Mouse (Mus musculus): ENCODE results near the gene Nt5c2. TPM values are rescaled to one million over a fixed set of nuclear protein-coding genes. Genes with fewer than 3 reads are reported as not detected.
A peak's percentile ranks its signal among the peaks of the same experiment; 100 is the strongest.

The Nt5c2 gene
- polyA plus RNA-seq, 2 experiments: 32.9 to 67.1 TPM

DNA sequence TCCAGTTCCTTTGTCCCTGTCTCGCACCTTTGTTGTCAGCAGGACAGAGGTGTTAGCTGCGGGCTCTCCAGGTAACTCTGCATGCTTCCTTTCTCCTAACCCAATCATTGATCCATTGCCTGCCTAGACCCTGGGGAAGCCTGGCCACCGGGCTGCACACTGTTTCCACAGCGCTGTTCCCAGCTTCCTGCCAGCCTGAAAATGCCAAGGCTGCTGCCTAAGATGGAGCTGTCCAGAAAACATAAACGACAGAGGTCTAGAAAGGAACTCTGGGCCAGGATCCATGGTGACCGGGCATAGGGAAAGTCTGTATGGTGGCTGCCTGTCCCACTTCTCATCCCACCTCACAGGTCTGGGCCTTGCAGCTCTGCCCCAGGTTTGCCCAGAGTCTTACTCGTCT, 143.3 kb downstream of the Nt5c2 start:
- 73% methylated on average over 7 of the region's 7 CpGs for WGBS
- ATAC-seq (ENCODE audit: low FRiP score, low read depth): no peak
- Histone ChIP-seq H3K4me3 (replicated peaks; ENCODE audit: low read length) (no peak overlapping the region), H3K4me2 (replicated peaks; ENCODE audit: low read depth, low read length, severe bottlenecking) (no peak overlapping the region), H3K4me1 (ENCODE audit: control insufficient read depth, insufficient read depth, low read length) (no peaks in the 10 kb centered on the region), H3K9me3 (ENCODE audit: control insufficient read depth, low read length) (no peaks in the 10 kb centered on the region), H3K27me3 (ENCODE audit: control insufficient read depth, insufficient read depth, low read length) (no peaks in the 10 kb centered on the region), H3K27ac (replicated peaks; ENCODE audit: low read depth, low read length) (no peak overlapping the region), H3K9ac (ENCODE audit: low read depth, low read length, severe bottlenecking) (no peak overlapping the region), H3K36me3 (ENCODE audit: control insufficient read depth, insufficient read depth, low read length) (no peaks in the 10 kb centered on the region)
- no peak for DNase-seq (ENCODE audit: low spot score)
- no peak for TF ChIP-seq POLR2A (IDR thresholded peaks at IDR 0.05; ENCODE audit: borderline replicate concordance, extremely low read depth, insufficient read depth, insufficient read length)

DNA sequence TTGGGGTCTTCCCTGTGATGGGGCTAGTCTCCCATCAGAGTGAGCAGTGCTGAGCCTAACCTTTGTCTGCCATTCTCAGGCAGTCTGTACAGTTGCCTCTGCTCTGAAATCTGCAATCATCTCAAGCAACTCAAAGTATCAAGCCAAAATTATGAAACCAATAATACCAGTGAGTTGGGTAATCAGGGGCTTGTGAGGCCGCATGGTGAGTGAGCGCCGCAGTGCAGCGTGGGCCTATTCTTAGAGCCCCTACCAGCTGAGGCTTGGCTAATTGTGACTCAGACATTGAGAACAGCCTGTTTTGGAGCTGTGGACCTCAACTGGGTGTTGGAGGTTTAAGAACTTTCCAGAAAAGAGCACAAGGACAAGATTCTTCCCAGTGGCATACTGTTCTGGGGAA, 143.9 kb downstream of the Nt5c2 start:
- DNase-seq (ENCODE audit: low spot score) (no peak), ATAC-seq (ENCODE audit: low FRiP score, low read depth) (no peak)
- no peaks in the 10 kb centered on the region for H3K9me3 ChIP-seq (ENCODE audit: control insufficient read depth, low read length)
- no peaks in the 10 kb centered on the region for H3K36me3 ChIP-seq (ENCODE audit: control insufficient read depth, insufficient read depth, low read length)
- no peak for TF ChIP-seq POLR2A (IDR thresholded peaks at IDR 0.05; ENCODE audit: borderline replicate concordance, extremely low read depth, insufficient read depth, insufficient read length)
- no peaks in the 10 kb centered on the region for H3K27me3 ChIP-seq (ENCODE audit: control insufficient read depth, insufficient read depth, low read length)
- H3K4me3 ChIP-seq (replicated peaks; ENCODE audit: low read length): no peak overlapping the region
- no peak overlapping the region for H3K9ac ChIP-seq (ENCODE audit: low read depth, low read length, severe bottlenecking)
- H3K4me1 ChIP-seq (ENCODE audit: control insufficient read depth, insufficient read depth, low read length): no peaks in the 10 kb centered on the region
- 95% methylated on average over 4 of the region's 4 CpGs for WGBS
- no peak overlapping the region for H3K27ac ChIP-seq (replicated peaks; ENCODE audit: low read depth, low read length)
- no peak overlapping the region for H3K4me2 ChIP-seq (replicated peaks; ENCODE audit: low read depth, low read length, severe bottlenecking)

DNA sequence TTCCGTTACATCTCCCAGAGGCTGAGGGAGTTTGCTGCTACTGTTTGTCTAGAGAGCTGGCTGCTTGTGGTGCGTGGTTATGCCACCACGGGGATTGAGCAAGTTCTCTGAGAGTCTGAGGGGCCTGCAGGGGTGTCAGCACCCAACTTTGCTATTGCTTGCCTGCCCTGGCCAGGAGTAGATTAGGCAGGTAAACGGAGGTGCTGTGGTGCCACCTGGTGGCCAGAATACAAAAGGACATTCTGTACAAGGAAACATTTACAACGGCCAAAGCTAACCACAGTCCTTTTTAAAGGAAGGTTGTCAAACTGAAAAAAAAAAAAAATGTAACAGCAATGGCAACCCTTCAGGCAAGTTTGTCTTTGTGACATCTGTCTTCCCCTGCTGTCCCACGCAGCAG, 145.4 kb downstream of the Nt5c2 start:
- DNase-seq (ENCODE audit: low spot score) (peak; percentile 72), ATAC-seq (ENCODE audit: low FRiP score, low read depth) (peak; percentile 77; the same call in 1 of the 2 replicates)
- Histone ChIP-seq H3K4me3 (replicated peaks; ENCODE audit: low read length) (no peak overlapping the region), H3K27ac (replicated peaks; ENCODE audit: low read depth, low read length) (no peak overlapping the region), H3K9ac (ENCODE audit: low read depth, low read length, severe bottlenecking) (no peak overlapping the region), H3K27me3 (ENCODE audit: control insufficient read depth, insufficient read depth, low read length) (no peaks in the 10 kb centered on the region), H3K4me2 (replicated peaks; ENCODE audit: low read depth, low read length, severe bottlenecking) (0 out of 2 replicates have a peak overlapping the region, but pooled peaks have one; percentile 21), H3K9me3 (ENCODE audit: control insufficient read depth, low read length) (no peaks in the 10 kb centered on the region), H3K4me1 (ENCODE audit: control insufficient read depth, insufficient read depth, low read length) (no peaks in the 10 kb centered on the region), H3K36me3 (ENCODE audit: control insufficient read depth, insufficient read depth, low read length) (no peaks in the 10 kb centered on the region)
- no peak for TF ChIP-seq POLR2A (IDR thresholded peaks at IDR 0.05; ENCODE audit: borderline replicate concordance, extremely low read depth, insufficient read depth, insufficient read length)
- WGBS: 16% methylated on average over 6 of the region's 6 CpGs

DNA sequence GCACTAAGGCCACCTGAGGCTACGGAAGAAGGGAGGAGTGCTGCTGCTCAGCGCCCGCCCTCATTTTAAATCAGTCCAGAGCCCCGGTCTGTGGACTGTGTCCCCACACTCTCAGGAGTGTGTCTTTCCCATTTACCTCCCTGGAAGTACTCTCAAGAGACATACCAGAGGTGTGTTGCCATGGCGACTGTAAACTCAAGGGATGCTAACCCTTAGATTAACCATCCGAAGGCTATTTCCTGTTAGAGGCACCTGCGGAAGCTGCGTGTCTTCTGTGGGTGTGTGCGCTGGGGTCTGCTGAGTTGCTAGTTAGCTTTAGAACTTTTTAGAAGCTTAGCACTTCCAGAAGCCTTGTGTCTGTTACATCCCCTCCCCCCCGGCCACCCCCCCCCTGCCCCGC, 145.9 kb downstream of the Nt5c2 start:
- H3K4me3 ChIP-seq (replicated peaks; ENCODE audit: low read length): no peak overlapping the region
- no peak overlapping the region for H3K27ac ChIP-seq (replicated peaks; ENCODE audit: low read depth, low read length)
- no peak overlapping the region for H3K9ac ChIP-seq (ENCODE audit: low read depth, low read length, severe bottlenecking)
- H3K4me1 ChIP-seq (ENCODE audit: control insufficient read depth, insufficient read depth, low read length): no peaks in the 10 kb centered on the region
- H3K9me3 ChIP-seq (ENCODE audit: control insufficient read depth, low read length): no peaks in the 10 kb centered on the region
- 55% methylated on average over 10 of the region's 11 CpGs for WGBS
- no peaks in the 10 kb centered on the region for H3K27me3 ChIP-seq (ENCODE audit: control insufficient read depth, insufficient read depth, low read length)
- H3K36me3 ChIP-seq (ENCODE audit: control insufficient read depth, insufficient read depth, low read length): no peaks in the 10 kb centered on the region
- TF ChIP-seq POLR2A (IDR thresholded peaks at IDR 0.05; ENCODE audit: borderline replicate concordance, extremely low read depth, insufficient read depth, insufficient read length): no peak
- H3K4me2 ChIP-seq (replicated peaks; ENCODE audit: low read depth, low read length, severe bottlenecking): 0 out of 2 replicates have a peak overlapping the region, but pooled peaks have one; percentile 21
- DNase-seq (ENCODE audit: low spot score) (no peak), ATAC-seq (ENCODE audit: low FRiP score, low read depth) (peak; percentile 20; the same call in 1 of the 2 replicates)

DNA sequence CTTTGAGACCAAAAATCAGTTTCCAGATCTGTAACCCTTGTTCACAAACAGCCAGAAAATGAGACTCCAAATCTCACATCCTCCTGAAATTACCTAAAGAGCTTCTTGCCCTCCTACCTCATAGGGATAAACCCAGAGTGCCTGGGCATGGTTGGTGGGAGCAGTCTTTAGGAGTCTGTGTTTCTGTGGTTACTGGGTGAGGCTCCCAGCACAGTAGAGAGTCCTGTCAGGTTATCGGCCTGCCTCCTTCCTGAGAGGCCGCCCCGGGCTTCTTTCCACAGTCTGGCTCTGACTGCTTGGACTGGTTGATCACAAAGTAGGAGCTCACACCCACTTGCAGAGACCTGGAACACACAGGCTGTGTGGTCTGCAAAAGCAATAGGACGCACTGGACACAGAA, 149.6 kb downstream of the Nt5c2 start:
- Histone ChIP-seq H3K27ac (replicated peaks; ENCODE audit: low read depth, low read length) (no peak overlapping the region), H3K9me3 (ENCODE audit: control insufficient read depth, low read length) (no peaks in the 10 kb centered on the region), H3K27me3 (ENCODE audit: control insufficient read depth, insufficient read depth, low read length) (no peaks in the 10 kb centered on the region), H3K4me1 (ENCODE audit: control insufficient read depth, insufficient read depth, low read length) (no peaks in the 10 kb centered on the region), H3K4me3 (replicated peaks; ENCODE audit: low read length) (no peak overlapping the region), H3K36me3 (ENCODE audit: control insufficient read depth, insufficient read depth, low read length) (no peaks in the 10 kb centered on the region), H3K9ac (ENCODE audit: low read depth, low read length, severe bottlenecking) (no peak overlapping the region), H3K4me2 (replicated peaks; ENCODE audit: low read depth, low read length, severe bottlenecking) (no peak overlapping the region)
- DNase-seq (ENCODE audit: low spot score): no peak
- ATAC-seq (ENCODE audit: low FRiP score, low read depth): no peak
- TF ChIP-seq POLR2A (IDR thresholded peaks at IDR 0.05; ENCODE audit: borderline replicate concordance, extremely low read depth, insufficient read depth, insufficient read length): no peak
- 83% methylated on average over 4 of the region's 4 CpGs for WGBS

Measured in limb, embryonic 14.5 days (tissue).